Mouse (Mus musculus) c-Kit-negative CD71-positive TER-119-positive erythroid progenitor cells, embryonic 14.5 days (primary cell): ENCODE data around the gene Fam49a.
"Not testable (repeated sequence)": the region's sequence is repeated elsewhere in the genome, so short reads cannot be mapped to it uniquely, and the experiment has no call there.

Source experiments
- DNase-seq: peaks from one replicate; pipeline ENCODE4 v3.0.0-alpha.2; 2013; ENCODE audit warnings: low read depth, low spot score

The Fam49a gene

GRCm38 (mm10) chr12:12313437-12313836 lies 51.5 kb downstream of the Fam49a start:
- no peak for DNase-seq

- no peak for DNase-seq
Observed at GRCm38 (mm10) chr12:12313919-12314318, 52.0 kb downstream of the Fam49a start.

- no peak for DNase-seq
Observed at GRCm38 (mm10) chr12:12314326-12314725, 52.4 kb downstream of the Fam49a start.

DNA sequence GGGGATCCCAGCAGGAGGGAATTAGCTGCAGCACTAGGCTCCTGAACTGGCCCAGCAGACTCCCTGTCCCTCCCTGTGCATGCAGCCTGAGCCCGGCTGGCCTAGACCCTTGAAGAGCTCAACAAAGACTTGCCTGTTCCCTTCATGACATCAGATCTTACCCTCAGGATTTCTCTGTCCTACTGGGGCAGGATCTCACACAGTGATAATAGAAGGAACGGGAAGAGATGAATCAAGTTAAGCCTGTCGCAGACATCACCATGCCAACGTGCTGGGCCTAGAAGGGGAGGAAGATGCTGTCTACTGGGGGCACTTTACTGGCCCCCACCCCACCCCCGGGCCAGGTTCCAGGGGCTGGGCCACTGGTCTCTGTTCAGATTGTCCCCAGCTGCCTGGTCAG lies 53.1 kb downstream of the Fam49a start:
- no peak for DNase-seq

DNA sequence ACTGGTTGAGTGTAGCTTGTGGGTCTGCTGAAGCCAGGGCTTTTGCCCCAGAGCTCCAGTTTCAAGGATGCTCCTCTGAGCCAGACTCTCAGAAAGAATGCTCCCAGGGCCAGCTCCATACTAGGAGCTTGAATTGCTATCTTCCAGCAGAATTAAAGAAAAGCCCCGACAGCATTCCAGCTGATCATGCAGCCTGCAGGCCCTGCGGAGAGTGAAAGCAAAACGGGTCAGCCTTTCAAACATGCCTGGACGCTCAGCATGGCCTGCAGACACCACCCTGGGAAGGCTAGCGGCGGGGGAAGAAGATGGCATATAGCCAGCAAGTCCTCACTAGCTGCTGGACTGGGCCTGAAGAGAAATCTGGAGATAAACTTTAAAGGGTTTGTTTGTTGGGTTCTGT lies 55.0 kb downstream of the Fam49a start:
- no peak for DNase-seq

GRCm38 (mm10) chr12:12317606-12318005 lies 55.7 kb downstream of the Fam49a start:
- DNase-seq, result no peak

GRCm38 (mm10) chr12:12318140-12318734 lies 56.3 kb downstream of the Fam49a start:
- no peak for DNase-seq

- no peak for DNase-seq
Observed at GRCm38 (mm10) chr12:12320693-12321092, 58.8 kb downstream of the Fam49a start.

- DNase-seq, result no peak
Observed at GRCm38 (mm10) chr12:12321111-12321510, 59.2 kb downstream of the Fam49a start.

DNA sequence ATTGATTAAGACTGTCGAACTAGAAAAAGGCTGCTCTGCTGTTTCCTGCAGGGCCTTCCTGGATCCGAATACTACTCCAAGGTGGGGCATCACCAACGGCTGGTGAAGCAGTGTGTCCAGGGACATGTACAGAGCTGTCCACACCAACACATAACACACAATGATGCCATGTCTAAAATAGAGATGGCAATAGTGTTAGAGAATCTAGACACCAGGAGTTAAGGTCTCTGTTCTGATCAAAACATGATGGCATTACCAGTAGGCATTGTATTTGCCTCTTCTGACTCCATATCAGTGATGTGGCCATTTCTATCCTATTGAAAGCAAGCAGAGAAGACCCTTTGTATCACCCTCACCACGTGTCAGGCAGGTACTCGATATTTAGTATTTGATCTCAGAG lies 61.1 kb downstream of the Fam49a start:
- DNase-seq, result no peak

- DNase-seq, result peak; percentile 24
Observed at GRCm38 (mm10) chr12:12323616-12324223, 61.8 kb downstream of the Fam49a start.

DNA sequence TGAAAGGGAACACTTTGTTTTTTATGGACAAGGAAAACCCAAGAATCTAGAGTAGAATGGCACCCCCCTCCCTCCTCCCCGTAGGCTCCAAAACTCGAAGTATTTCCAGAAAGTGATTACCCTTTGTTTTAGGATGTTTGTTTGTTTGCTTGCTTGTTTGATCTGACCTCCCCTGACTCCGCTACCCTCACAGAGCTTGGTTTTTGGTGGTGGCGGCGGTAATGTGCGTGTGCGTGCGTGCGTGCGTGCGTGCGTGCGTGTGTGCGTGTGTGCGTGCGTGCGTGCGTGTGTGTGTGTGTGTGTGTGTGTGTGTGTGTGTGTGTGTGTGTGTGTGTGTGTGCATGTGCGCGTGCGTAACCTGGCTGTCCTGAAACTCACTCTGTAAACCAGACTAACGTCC lies 62.3 kb downstream of the Fam49a start:
- DNase-seq, result not testable (repeated sequence)

DNA sequence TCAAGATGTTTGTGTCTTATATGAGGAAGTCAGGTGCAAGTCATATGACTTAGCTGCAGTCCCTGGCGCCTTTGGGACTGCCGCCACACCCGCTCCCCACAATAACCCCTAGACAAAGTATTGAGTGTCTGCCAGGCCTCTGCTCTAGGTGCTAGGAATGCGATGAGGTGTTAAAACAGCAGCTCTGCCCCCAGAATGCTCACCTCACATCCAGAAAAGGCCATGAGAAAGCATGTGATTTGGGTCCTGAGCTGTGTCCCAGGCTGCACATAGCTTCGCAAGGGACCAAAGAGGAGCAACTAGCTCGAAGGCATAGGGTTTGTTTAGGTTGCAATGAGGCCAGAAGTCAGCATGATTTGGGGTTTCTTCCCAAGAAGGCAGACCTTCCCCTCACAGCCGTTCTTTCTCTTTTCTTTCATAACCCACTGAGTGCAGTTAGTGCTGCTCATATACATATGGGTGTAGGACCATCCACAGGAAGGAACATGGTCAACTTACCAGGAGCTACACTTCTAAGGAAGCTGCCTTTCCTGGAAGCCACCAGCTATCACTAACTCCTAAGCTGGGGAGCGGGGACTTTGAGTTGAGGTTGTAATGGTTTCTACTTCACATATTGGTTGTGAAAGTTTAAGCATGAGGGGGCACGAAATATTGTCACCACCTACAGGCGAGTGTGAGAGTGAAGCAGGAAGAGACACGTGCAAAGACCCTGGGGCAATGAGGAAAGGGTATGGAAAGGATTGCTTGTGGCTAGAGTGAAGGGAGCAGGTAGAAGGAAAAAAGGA lies 71.8 kb downstream of the Fam49a start:
- DNase-seq, result no peak

GRCm38 (mm10) chr12:12334486-12334885 lies 72.5 kb downstream of the Fam49a start:
- DNase-seq, result no peak

DNA sequence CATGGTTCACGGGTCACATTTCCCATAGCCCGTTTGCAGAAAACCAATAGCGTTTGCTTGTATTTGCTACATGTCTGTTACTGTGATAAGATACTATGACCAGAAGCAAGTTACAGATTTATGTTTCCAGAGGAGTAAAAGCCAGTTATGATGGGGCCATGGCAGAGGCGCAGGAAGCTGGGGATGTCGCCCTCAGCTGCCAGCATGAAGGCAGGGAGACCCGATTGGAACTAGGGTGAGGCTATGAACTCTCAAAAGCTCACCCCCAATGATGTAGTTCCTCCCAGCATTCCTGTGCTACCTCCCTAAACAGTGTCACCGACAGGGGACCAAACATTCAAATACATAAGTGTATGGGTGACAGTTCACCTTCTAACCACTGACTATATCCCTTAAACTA lies 73.6 kb downstream of the Fam49a start:
- DNase-seq, result no peak

GRCm38 (mm10) chr12:12337378-12337777 lies 75.4 kb downstream of the Fam49a start:
- no peak for DNase-seq

DNA sequence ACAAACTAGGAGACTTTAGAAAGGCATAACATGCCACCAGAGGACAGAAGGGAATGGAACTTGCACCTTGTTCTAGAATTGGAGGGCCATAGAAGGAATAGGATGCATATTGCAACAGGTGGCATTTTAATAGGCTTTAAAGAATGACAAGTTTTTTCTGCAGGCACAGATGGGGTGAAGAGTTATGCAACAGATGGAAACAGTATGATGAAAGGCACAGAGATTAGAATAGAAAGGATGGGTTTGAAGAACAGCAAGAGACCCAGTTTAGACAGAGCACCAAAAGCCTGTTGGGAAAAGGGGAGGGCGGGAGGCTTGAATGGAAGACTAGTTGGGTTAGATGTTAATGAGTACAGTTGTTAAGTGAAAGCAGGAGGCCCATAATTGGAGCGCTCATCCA lies 81.4 kb downstream of the Fam49a start:
- no peak for DNase-seq

DNA sequence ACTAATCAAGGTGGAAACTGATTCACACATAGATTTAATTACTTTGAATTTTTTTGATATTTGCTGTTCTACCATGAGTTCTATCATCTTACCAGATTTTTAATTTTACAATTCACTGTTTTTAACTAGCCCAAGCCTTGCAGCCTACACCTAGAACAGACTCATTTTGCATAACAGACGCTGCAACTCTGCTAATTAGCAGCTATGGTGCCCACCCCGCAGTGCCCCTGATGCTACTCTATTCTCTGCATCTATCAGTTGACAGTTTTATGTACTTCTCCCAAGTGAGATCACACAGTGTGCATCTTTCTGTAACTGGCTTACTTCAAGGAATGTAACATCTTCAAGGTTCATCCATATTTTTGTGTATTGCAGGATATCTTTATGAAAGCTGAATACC lies 86.7 kb downstream of the Fam49a start:
- no peak for DNase-seq

- DNase-seq, result no peak
Observed at GRCm38 (mm10) chr12:12349645-12350288, 87.8 kb downstream of the Fam49a start.

DNA sequence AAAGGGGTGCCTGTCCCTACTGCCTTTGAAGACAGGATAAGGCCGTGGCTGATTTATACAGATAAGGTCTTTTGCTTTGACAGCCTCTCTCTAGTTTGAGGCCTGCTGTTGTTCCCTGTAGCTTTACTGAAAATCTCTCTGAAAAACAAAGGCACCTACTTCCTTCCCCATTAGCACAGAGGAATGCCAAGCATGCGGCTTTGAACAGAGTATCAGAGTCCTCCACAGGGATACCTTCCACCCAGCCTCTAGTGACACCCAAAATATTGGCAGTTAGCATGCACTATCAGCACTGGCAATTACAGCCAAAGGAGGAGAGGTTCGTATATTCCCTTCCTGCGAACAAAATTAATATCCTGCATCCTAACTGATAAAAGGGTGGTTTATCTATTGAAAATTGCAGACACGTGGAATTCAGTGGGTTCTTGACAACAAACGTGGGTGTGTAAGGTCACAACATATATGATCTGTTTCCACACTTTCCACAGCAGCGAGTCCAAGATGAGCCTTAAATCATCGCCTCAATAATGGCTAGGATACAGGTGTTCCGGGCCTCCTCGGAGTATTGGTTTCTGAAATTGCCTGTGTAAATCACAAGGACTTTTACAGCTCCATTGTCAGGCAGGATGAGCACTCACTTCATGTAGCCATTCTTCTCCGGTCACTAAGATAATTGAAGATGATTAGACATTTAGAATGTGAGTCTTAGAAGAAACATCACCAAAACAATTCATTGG lies 90.0 kb downstream of the Fam49a start:
- DNase-seq, result no peak

DNA sequence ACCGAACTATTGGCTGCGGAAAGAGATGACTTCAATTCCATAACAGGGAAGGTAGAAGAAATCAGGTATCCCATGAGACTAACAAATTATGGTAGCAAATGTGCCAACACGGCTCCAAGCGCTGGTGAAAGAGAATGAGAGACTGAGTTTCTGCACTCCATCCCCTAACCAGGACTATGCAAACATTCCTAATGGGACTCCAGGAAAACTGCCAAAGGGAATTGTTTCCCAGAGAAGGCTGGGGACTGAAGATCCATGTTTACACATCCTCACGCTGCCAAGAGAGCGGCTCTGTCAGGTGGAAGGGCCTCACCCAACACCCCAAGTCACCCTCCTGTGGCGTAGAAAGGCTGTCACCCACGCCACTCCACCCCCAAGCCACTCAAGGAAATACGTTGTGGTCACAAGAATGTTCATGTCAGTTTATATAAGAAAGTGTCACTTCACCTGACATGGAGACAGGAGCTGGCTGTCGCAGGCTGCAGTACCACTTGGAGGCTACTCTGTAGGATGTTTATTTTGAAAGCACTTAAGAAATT lies 92.2 kb downstream of the Fam49a start:
- DNase-seq, result no peak

DNA sequence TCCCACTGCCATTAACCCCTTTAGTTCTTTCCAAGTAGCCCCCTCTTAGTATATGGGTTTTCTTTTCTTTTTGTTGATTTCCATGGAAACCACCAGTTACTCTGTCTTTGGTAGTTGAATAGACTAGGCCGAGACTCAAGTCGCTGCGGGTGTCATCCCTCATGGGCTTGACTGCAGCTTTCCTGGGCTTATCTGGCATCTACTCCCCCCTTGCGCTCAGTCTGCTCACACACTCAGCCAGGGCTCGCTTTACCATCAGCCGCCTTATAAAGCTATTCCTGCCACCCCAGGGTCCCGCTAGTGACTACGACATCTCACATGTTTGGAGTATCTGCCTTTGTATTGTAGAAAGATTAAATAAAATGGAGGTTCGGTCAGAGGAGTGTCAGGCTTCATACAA lies 94.1 kb downstream of the Fam49a start:
- DNase-seq, result no peak
